Mouse (Mus musculus) layer of hippocampus, postnatal 10 days (tissue): Measurements from ENCODE around the gene Itgb7. TPM values are rescaled to one million over a fixed set of nuclear protein-coding genes. Genes with fewer than 3 reads are reported as not detected.
A peak's percentile ranks its signal among the peaks of the same experiment; 100 is the strongest.

Experiments
- DNase-seq, 2 experiments: peaks; one replicate each; pipeline ENCODE4 v3.0.0; 2021; ENCODE audit warnings: low spot score in 2 of 2
- long read RNA-seq: library from polyadenylated mRNA; stranded (forward); transcript quantifications from one replicate; pipeline ENCODE4 v2.0.0, GENCODE M21; 2023
- total RNA-seq, 2 experiments: library from RNA; stranded (reverse); gene quantifications; 2 replicates each; pipeline ENCODE4 v1.2.3; 2021

Itgb7 gene
- total RNA-seq: 1 to 10 TPM; 1.3 to 2.5 TPM
- long read RNA-seq, partial matches to known transcripts: 0 of 1 reads
- long read RNA-seq, other reads (novel, unspliced or antisense): 1 of 1 reads

- DNase-seq: no peak
Measured at GRCm38 (mm10) chr15:102231748-102232147, at the start of gene Itgb7. Itgb7 (minus strand) TSS chr15:102231944.

GRCm38 (mm10) chr15:102280623-102281022, 48.9 kb upstream of the Itgb7 start:
- DNase-seq: no peak

DNA sequence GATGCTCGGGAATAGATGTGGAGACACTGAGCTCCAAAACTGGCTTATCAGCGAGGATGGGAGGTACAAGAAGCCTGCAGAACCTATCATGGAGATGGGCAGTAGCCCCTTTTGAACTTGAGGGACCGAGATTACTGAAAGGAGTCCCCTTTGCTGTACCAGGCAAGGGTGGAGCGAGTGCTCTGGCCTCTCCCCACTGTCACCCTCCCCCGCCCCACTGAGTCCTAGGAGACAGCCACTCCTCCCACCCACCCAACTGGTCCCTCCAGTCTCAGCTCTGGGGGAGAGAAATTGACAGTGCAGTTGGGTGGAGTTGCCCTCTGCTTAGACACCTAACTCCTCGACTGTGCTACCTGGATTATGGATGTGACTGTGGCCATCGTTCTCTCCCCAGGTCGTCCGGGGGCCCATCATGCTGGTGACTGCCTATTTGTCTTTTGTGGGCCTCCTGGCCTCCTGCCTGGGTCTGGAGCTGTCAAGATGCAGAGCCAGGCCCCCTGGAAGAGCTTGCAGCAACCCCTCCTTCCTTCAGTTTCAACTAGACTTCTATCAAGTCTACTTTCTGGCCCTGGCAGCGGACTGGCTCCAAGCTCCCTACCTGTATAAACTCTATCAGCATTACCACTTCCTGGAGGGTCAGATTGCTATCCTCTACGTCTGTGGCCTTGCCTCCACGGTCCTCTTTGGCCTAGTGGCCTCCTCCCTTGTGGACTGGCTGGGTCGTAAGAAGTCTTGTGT, 48.2 kb upstream of the Itgb7 start:
- no peak for DNase-seq

- peak; percentile 84 to 91 for DNase-seq
Measured at GRCm38 (mm10) chr15:102279092-102279782, 47.5 kb upstream of the Itgb7 start, which contains the start of gene Mfsd5. Mfsd5 (plus strand) TSS chr15:102279454.

DNA sequence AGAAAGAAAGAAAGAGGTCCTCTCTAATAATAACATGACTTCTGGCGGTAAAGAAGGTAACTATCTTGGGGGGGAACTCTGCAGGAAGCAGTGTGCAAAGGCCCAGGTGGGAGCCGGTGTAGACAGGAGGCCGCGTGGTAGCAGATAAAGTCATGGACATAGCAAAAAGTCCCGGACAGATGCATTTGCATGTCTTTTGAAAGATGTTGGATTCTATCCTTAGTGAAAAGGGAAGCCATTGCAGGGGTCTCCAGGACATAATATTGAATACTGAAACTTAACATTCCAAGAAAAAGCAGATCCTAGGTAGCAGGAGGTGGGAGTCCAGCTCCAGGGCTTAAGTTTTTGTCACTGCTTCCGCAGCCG, 47.0 kb upstream of the Itgb7 start:
- no peak for DNase-seq

DNA sequence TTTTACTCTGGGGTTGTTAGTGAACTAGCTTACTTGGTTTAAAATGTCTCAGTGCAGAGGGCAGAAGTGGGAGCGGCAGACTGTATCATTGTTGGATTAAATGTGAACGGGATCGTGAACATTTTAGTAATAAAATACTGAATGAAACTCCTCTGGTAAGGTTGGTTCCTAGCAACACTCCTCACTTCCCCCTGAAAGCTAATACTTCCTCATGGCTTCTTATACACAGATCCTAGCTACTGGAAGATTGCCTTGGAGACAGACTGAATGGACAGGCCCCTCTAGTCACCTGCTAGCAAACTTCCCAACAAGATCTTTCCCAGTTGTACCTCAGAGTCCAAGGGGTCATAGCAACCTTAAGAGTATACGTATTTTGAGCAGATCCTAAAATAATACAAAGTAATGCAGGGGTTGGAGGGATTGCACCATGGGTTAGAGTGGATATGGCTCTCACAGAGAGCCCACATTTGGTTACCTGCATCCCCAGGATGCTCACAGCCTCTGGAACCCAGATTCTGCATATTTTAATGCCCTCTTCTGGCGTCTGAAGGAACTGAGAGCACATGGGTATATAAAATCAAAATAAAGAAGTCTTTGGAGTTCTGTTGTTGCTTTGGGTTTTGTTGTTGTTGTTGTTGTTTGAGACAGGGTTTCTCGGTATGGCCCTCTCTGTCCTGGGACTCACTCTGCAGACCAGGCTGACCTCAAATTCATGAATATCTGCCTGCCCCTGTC, 42.4 kb upstream of the Itgb7 start:
- DNase-seq: no peak

DNA sequence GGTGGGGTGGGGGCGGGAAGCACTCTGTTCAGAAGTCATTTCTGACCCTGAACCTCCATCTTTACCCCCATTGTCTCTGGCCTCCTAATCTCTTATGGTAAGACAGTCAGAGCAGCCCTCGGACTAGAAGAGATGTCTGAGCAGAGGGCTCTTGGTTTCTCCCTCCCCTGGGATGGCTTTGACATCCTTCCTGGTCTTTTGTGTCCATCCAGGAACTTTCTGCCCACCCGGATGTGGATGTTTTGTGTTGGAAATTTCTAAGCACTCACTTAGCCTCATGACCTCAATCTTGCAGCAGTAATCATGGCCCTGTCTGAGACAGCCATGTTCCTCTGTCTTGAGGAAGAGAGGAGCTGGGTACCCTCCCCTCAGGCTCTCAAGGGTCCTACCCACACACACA, 39.7 kb upstream of the Itgb7 start:
- no peak for DNase-seq

GRCm38 (mm10) chr15:102270274-102270960, 38.7 kb upstream of the Itgb7 start, which contains the start of gene Gm9918:
Gm9918 (plus strand) TSS chr15:102270563.
- DNase-seq: no peak

- no peak for DNase-seq
Measured at GRCm38 (mm10) chr15:102265548-102265947, 33.8 kb upstream of the Itgb7 start.

DNA sequence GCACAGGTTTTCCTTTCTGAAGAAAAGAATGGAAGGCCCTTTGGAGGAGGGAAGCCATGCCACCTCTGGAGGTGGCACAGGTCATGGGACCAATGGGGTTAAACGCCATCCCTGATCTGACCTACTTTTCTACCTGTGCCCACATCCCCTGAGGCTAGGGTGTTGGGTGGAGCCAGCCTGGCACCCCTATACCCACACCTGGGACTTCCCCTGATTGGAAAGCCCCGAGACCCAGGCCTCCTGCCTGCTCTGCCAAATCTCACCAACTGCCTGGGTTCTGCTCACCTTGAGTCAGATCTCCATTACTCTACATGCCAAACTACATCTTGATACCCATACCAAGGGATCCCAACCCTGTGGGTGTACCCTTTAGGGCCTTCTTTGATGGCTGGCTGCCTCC, 31.3 kb upstream of the Itgb7 start:
- DNase-seq: no peak

- DNase-seq: no peak
Measured at GRCm38 (mm10) chr15:102262582-102262981, 30.8 kb upstream of the Itgb7 start.

- no peak for DNase-seq
Measured at GRCm38 (mm10) chr15:102258581-102259253, 27.0 kb upstream of the Itgb7 start.

DNA sequence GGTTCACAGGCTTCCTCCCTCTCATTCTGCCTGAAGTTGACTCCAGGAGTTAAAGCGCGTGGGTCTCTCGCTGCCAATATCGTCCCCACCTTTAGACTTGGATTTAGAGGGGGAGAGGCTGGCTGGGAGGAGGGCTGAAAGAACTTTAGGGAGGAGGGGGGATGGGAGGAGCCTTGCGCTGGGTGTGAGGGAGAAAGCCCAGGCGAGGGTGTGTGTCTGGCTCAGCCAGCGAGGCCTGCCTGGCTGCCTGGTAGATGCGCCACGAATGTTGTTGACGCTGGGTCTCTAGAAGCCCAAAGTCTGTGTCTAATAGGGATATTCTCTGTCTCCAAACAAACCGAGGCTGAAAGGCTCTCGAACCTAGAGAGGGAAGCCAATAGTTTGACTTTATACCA, 26.3 kb upstream of the Itgb7 start:
- no peak for DNase-seq

DNA sequence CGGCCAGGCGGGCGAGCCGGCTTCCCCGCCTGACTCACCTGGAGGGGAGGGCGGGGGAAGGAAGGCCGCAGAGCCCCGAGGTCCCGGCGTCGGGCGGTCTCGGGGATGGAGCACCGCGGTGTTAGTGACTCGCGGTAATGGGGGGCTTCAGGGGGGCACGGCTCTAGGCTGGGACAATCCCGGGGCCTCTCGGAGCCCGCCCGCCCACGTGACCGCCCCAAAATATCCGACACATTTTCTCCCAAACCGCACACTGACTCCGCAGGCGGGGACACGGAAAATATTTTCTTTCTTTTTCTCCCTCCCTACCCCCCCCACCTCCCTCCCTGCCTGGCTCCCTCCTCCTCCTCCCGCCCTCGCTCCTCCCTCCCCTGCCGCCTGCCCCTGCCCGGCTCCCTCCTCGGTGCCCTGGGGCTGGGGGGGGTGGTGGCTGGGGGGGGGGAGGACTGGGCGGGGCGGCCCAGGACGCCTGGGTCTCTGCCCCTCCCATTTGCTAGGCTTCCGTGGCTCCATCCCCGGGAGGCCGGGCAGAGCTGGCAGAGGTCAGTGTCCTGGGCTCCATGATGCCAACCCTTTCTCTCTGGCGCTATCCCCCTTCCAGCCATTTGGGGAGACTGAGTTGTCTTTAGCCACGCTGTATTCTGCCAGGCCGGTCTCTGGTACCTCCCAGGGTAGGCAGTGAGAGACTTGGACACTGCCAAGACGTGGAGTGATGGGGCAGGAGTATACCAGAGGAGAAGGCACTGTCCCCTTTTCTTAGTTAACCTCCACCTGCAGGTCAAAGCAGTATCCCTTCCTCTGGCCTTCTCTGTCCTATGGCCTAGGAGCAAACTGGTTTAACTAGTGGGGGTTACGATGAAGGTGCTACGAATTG, 25.7 kb upstream of the Itgb7 start, which contains the start of gene Rarg:
Rarg (minus strand) TSS at position 316 of the 874 bp plus-strand sequence.
- DNase-seq: peak; percentile 38 to 56

DNA sequence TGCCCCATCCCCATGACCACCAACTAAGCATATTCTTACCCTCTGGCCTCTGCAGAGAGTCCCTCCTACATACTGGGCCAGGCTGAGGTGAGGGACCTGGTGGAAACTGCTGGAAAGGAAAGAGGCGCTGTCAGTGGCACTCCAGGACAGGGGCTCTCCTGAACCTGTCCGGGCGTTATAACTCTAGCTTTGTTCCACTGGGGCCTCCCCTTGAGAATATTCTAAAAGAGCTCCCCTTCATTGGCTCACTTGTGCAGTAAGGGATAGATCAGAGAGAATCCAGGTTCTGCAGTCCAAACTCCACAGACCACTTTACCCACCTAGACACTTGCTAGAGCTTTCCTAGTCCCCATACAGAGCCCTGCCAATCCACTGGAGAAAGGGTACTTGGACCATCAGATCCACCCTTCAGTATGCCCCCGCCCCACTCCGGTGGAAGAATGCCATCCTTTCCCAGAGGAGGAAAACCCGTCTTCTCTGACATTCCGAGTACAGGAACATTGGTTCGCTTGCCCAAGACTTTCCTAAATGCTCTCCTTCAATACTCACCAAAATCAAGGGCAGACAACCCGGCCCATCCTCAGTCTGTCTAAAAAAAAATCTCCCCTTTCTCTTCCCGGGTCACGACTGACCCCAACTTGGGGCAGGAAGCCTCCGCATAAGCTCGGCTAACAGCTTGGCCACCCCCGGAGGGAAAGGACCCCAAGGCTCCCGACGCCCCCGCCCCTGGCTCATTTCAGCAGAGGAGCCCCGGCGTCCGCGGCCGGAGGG, 24.9 kb upstream of the Itgb7 start:
- DNase-seq: no peak

DNA sequence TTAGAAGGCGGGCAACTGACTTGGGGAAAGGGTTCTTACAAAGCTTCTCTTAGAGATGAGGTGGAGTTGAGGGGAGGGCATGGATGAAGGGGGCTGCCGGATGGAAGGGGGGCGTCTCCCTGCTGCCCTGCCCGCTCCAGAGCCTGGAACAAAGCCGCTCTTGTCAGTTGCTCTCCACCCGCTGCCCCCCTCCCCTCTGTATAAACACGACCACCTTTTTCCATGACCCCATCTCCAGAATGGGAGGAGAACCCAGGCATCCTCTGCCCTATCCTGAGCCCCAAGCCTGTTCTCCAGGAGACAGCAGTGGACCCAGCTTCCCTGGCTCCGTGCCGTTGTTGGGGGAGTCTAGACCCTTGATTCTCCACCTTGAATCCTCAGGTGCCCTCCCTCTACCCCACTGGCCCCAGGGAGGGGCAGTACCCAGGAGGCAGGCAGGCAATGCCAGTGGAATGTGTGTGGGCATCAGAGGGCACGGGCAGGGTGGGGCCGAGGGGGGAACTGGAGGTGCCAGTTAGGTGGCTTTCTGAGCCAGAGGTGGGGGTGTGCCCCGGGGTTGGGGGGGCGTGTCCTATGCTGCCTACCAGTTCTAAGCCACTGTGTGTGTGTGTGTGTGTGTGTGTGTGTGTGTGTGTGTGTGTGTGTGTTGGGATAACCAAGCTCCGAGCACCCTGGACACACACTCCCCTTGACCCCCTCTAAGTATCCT, 24.0 kb upstream of the Itgb7 start:
- no peak for DNase-seq

- no peak for DNase-seq
Measured at GRCm38 (mm10) chr15:102250521-102250920, 18.8 kb upstream of the Itgb7 start.

- DNase-seq: no peak
Measured at GRCm38 (mm10) chr15:102249967-102250366, 18.2 kb upstream of the Itgb7 start.
